Mouse (Mus musculus) adrenal gland, postnatal 10 days (tissue): ENCODE measurements around the gene Ppp1r7. TPM values are rescaled to one million over a fixed set of nuclear protein-coding genes. Genes with fewer than 3 reads are reported as not detected.

Source experiments
- microRNA-seq: library from miRNA; unstranded; fragments of <30 nt; microRNA quantifications from one replicate; pipeline ENCODE4 v1.2.0, GENCODE M21; 2021
- total RNA-seq, 2 experiments: library from RNA; stranded (reverse); gene quantifications; 2 replicates each; pipeline ENCODE4 v1.2.3; 2021

Gene Ppp1r7
- total RNA-seq, 2 experiments from 2014 or later = 25.1 to 28.9 TPM

Small RNA genes lying within 50 kb of the gene (microRNA-seq; reads per million reads assigned to microRNA genes)
- not detected for gene Mir6345
- gene Mir6902 = not detected

Other genes starting within 250 kb of the Ppp1r7 start
- 10 to 100 TPM; 15.6 to 29.2 TPM for gene Kif1a, start 240.9 kb upstream of the Ppp1r7 start, total RNA-seq
- gene Agxt, start 207.6 kb upstream of the Ppp1r7 start, total RNA-seq = 10 to 100 TPM; 20.0 to 46.3 TPM
- gene 2310007B03Rik, start 181.9 kb upstream of the Ppp1r7 start, total RNA-seq = not detected
- under 1 TPM; 0.06 to 0.15 TPM for gene Crocc2, start 174.1 kb upstream of the Ppp1r7 start, total RNA-seq
- gene Sned1, start 107.0 kb upstream of the Ppp1r7 start, total RNA-seq = 10 to 100 TPM; 17.3 to 22.5 TPM
- gene Mterf4, start 36.9 kb upstream of the Ppp1r7 start, total RNA-seq = 10 to 100 TPM; 32.8 to 37.4 TPM
- gene Pask, start 628 bp downstream of the Ppp1r7 start, total RNA-seq = 1 to 10 TPM; 6.1 to 6.5 TPM
- not detected for gene Ano7, start 31.1 kb downstream of the Ppp1r7 start, total RNA-seq
- gene Hdlbp, start 136.0 kb downstream of the Ppp1r7 start, total RNA-seq = 100 to 1,000 TPM; 310 to 325 TPM
- gene Farp2, start 169.2 kb downstream of the Ppp1r7 start, total RNA-seq = 10 to 100 TPM; 17.7 to 20.1 TPM